Mouse (Mus musculus) right cerebral cortex, postnatal 4 days (tissue): ENCODE data around the gene Tgm6.

Source experiments
- DNase-seq: peaks from one replicate; pipeline ENCODE4 v3.0.0-alpha.2; 2022

The Tgm6 gene

DNA sequence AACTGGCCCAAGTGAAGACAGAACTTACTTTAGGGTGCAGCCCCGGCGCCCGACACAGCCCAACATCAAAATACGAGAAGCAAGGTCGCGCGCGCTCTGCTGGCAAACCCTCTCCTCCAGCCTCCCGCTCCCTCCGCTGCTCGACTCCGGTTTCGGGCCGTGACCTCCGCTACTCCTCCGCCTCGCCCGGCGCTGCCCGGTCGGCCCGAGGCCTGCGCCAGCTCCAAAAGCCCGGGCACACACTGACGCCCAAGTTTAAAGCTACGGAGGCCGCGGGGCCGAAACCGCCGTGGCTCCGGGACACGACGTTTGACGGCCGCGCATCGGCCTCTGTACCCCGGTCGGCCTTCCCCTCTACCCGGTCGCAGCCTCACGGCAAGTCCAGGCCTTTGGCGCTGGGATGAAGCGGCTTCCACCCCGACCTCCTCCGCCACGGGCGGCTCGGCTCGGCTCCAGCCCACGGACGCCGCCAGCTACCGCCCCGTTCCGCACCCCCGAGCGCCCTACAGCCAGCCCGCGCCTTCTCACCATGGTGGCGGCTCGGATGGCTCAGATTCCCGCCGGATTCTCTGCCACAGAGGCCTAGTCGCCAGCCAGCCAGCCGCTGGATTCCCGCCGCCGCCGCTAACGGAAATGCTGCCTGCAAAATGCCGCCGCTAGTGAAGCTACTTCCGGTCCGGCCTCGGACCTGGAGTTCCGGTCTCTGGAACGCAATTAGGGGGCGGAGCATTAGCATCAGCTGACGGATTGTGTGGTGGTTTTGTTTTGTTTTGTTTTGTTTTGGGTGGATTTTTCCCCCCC, 66.7 kb downstream of the Tgm6 start, which contains the start of gene Snrpb:
Snrpb (minus strand) TSS at position 698 of the 801 bp plus-strand sequence.
- DNase-seq: peak; percentile 89

DNA sequence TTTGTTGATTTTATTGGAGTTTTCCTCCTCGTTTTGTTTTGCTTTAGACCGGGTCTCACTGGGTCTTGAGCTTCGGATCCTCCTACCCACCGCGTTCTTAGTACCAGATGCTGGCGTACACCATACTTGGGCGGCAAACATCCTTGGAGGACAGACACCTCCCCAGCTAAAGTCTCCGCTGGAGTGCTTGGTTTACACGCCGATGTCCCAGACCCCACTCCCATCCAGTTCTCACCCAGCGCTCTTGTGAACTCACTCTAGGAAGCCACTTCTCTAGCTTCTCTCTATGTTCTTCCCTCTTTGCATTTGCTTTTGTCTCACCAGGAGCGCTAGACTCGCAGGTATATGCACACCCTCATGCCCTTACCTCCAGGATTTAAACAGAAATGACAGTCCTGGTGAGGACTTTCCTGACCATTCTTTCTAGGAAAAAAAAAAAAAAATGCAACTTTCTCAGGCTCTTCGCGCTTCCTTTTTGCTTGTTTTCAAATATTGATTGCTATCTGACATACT, 67.3 kb downstream of the Tgm6 start:
- DNase-seq: no peak

DNA sequence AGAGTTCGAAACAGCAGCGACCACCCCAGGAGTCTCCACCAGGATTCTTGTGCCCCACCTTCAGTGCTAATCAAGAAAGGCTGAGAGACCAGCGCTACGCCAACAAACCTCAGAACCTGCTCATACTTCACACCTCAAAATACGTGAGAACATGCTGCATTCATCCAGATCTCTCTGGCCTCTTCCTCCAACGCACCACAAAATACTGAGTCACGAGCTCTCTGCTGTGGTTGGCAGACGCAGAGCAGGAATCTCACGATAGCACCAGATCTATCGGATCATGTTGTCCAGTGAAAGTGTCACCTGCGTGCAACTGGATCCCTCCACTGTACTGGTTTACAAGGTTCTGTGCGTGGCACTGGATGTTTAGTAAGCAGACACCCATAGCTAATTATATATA, 76.2 kb downstream of the Tgm6 start:
- no peak for DNase-seq

DNA sequence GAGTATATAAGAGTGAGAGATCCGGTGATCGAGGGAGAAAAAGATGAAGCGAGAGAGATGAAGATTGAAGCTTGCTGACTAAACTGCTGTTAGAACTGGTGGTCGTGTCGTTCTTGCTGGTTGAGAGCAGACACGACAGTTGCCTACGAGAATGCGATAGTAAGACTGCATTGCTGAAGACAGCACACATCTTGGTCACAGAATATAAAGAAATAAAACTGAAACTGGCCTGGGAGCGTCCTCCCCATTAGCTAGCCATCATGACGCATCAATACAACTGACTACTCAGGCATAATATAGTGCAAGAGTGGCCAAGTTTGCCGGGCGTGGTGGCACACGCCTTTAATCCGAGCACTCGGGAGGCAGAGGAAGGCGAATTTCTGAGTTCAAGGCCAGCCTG, 82.7 kb downstream of the Tgm6 start, which contains the start of gene Tmc2:
Tmc2 (plus strand) TSS at position 301 of the 400 bp plus-strand sequence.
- no peak for DNase-seq

DNA sequence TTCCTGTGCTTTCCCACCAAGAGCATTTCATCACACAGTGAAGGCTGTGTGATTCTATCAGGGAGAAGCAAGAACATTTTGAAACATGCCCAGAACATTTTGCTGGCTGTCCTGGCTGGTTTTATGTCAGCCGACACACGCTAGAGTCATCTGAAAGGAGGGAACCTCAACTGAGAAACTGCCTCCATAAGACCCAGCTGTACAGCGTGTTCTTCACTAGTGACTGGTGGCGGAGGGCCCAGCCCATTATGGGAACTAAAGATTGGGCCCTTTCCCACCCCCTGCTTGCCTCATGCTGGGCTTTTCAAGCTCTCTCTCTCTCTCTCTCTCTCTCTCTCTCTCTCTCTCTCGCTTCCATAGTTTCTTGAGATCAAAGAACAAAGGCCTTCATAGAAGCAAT, 88.7 kb downstream of the Tgm6 start:
- DNase-seq: no peak
